Mouse (Mus musculus) CH12.LX (cell line): ENCODE results near the gene Ugt1a6b. TPM values are rescaled to one million over a fixed set of nuclear protein-coding genes. Genes with fewer than 3 reads are reported as not detected.

Source experiments
- DNase-seq: peaks from one replicate; pipeline ENCODE4 v3.0.0-alpha.2; 2013; ENCODE audit errors: extremely low read depth
- H3K27ac ChIP-seq: 2 replicates; pipeline ENCODE4 v1.5.1; 2012; ENCODE audit warnings: low read depth, mild to moderate bottlenecking, control low read depth, moderate library complexity; ENCODE audit not compliant: insufficient read depth
- H3K27me3 ChIP-seq: replicated peaks from 2 replicates; pipeline ENCODE3; 2012; ENCODE audit warnings: inconsistent platforms
- H3K36me3 ChIP-seq, 2 experiments: replicated peaks in 1 of 2; 2 replicates each; pipeline versions ENCODE3 to v1.6.1; 2012; ENCODE audit warnings: inconsistent platforms in 1 of 2, low read length in 1 of 2, mild to moderate bottlenecking in 1 of 2, mixed read lengths in 1 of 2, moderate library complexity in 1 of 2; ENCODE audit not compliant: control insufficient read depth in 1 of 2, insufficient read depth in 1 of 2
- H3K4me1 ChIP-seq, 2 experiments: 2 replicates each; pipeline ENCODE4 v1.6.1; 2012; ENCODE audit warnings: inconsistent platforms in 1 of 2, moderate library complexity in 1 of 2; ENCODE audit not compliant: insufficient read depth in 2 of 2, control insufficient read depth in 1 of 2
- H3K4me2 ChIP-seq: 2 replicates; pipeline ENCODE4 v1.6.1; 2012; ENCODE audit warnings: low read depth, mild to moderate bottlenecking, control low read depth; ENCODE audit not compliant: poor library complexity, insufficient read depth, severe bottlenecking
- H3K4me3 ChIP-seq, 3 experiments: fragments of 150-350 bp in 1 of 3; sonication (generic) in 1 of 3; replicated peaks in 1 of 3; 2 replicates each; pipeline versions ENCODE3 to v1.5.1; 2011 to 2012; ENCODE audit warnings: low read depth in 2 of 3, low read length in 2 of 3, mild to moderate bottlenecking in 2 of 3, moderate library complexity in 2 of 3, control low read depth in 1 of 3, improper control_type of control experiment in 1 of 3, inconsistent platforms in 1 of 3, mixed read lengths in 1 of 3; ENCODE audit not compliant: poor library complexity in 1 of 3
- H3K79me2 ChIP-seq: replicated peaks from 2 replicates; pipeline ENCODE4 v1.6.1; 2012; ENCODE audit warnings: mild to moderate bottlenecking, moderate library complexity; ENCODE audit not compliant: control insufficient read depth, poor library complexity, insufficient read depth, severe bottlenecking; ENCODE audit errors: extremely low read depth
- H3K9ac ChIP-seq: 2 replicates; pipeline ENCODE4 v1.6.1; 2012; ENCODE audit warnings: low read depth, mild to moderate bottlenecking, control low read depth, moderate library complexity; ENCODE audit not compliant: insufficient read depth
- H3K9me3 ChIP-seq: replicated peaks from 2 replicates; pipeline ENCODE3; 2012; ENCODE audit warnings: low read length, inconsistent platforms, mixed read lengths
- BHLHE40 ChIP-seq: IDR thresholded peaks from 2 replicates; pipeline ENCODE4 v1.6.1; 2011; ENCODE audit warnings: mild to moderate bottlenecking, low read depth, low read length, improper control_type of control experiment
- CHD2 ChIP-seq: IDR thresholded peaks from 2 replicates; pipeline ENCODE4 v1.6.1; 2011; ENCODE audit warnings: low read length, improper control_type of control experiment
- CTCF ChIP-seq, 2 experiments: IDR thresholded peaks in 1 of 2; conservative IDR thresholded peaks in 1 of 2; 2 replicates each; pipeline ENCODE4 v1.5.1; 2011 to 2012; ENCODE audit warnings: low read depth in 2 of 2, low read length in 2 of 2, improper control_type of control experiment in 1 of 2, inconsistent platforms in 1 of 2, mild to moderate bottlenecking in 1 of 2, moderate library complexity in 1 of 2
- E2F4 ChIP-seq: IDR thresholded peaks from 2 replicates; pipeline ENCODE4 v1.6.1; 2011; ENCODE audit warnings: low read depth, low read length, improper control_type of control experiment; ENCODE audit not compliant: insufficient replicate concordance
- ELF1 ChIP-seq: IDR thresholded peaks from 2 replicates; pipeline ENCODE4 v1.6.1; 2014; ENCODE audit warnings: low read depth, mild to moderate bottlenecking, inconsistent platforms, low read length, improper control_type of control experiment
- EP300 ChIP-seq: IDR thresholded peaks from 2 replicates; pipeline ENCODE4 v1.6.1; 2011; ENCODE audit warnings: low read length, improper control_type of control experiment
- ETS1 ChIP-seq: conservative IDR thresholded peaks from 2 replicates; pipeline ENCODE4 v1.6.1; 2012; ENCODE audit warnings: low read depth, mild to moderate bottlenecking, inconsistent platforms, low read length, improper control_type of control experiment, moderate library complexity
- GABPA ChIP-seq: IDR thresholded peaks from 2 replicates; pipeline ENCODE4 v1.6.1; 2012; ENCODE audit warnings: low read depth, low read length, improper control_type of control experiment, inconsistent platforms; ENCODE audit not compliant: insufficient replicate concordance
- JUN ChIP-seq: IDR thresholded peaks from 2 replicates; pipeline ENCODE4 v1.6.1; 2011; ENCODE audit warnings: low read depth, mild to moderate bottlenecking, low read length, improper control_type of control experiment, moderate library complexity; ENCODE audit not compliant: insufficient read depth
- KAT2A ChIP-seq: IDR thresholded peaks from 2 replicates; pipeline ENCODE4 v1.6.1; 2012; ENCODE audit warnings: low read length, improper control_type of control experiment, inconsistent platforms; ENCODE audit not compliant: insufficient replicate concordance
- MAFK ChIP-seq: IDR thresholded peaks from 2 replicates; pipeline ENCODE4 v1.6.1; 2011; ENCODE audit warnings: low read length, improper control_type of control experiment; ENCODE audit not compliant: insufficient replicate concordance
- MAX ChIP-seq: IDR thresholded peaks from 2 replicates; pipeline ENCODE4 v1.6.1; 2011; ENCODE audit warnings: low read length, improper control_type of control experiment
- MEF2A ChIP-seq: IDR thresholded peaks from 2 replicates; pipeline ENCODE4 v1.6.1; 2014; ENCODE audit warnings: low read depth, mild to moderate bottlenecking, inconsistent platforms, low read length, improper control_type of control experiment, borderline replicate concordance
- MYC ChIP-seq: IDR thresholded peaks from 2 replicates; pipeline ENCODE4 v1.6.1; 2011; ENCODE audit warnings: low read depth, mild to moderate bottlenecking, improper control_type of control experiment, low read length
- NELFE ChIP-seq: IDR thresholded peaks from 2 replicates; pipeline ENCODE4 v1.6.1; 2011; ENCODE audit warnings: low read depth, low read length, improper control_type of control experiment
- NRF1 ChIP-seq: IDR thresholded peaks from 2 replicates; pipeline ENCODE4 v1.6.1; 2014; ENCODE audit warnings: low read depth, mild to moderate bottlenecking, inconsistent platforms, low read length, improper control_type of control experiment, moderate library complexity
- POLR2A ChIP-seq: IDR thresholded peaks from 2 replicates; pipeline ENCODE4 v1.6.1; 2011; ENCODE audit warnings: low read depth, mild to moderate bottlenecking, improper control_type of control experiment, low read length
- POLR2AphosphoS2 ChIP-seq: IDR thresholded peaks from 2 replicates; pipeline ENCODE4 v1.6.1; 2011; ENCODE audit warnings: low read depth, low read length, improper control_type of control experiment
- RAD21 ChIP-seq: IDR thresholded peaks from 2 replicates; pipeline ENCODE4 v1.6.1; 2011; ENCODE audit warnings: low read depth, mild to moderate bottlenecking, low read length, improper control_type of control experiment, moderate library complexity
- RCOR1 ChIP-seq: conservative IDR thresholded peaks from 2 replicates; pipeline ENCODE4 v1.6.1; 2012; ENCODE audit warnings: low read depth, mild to moderate bottlenecking, inconsistent platforms, low read length, improper control_type of control experiment
- SIN3A ChIP-seq: IDR thresholded peaks from 2 replicates; pipeline ENCODE4 v1.6.1; 2012; ENCODE audit warnings: low read length, improper control_type of control experiment, inconsistent platforms
- ZC3H11A ChIP-seq: IDR thresholded peaks from 2 replicates; pipeline ENCODE4 v1.6.1; 2012; ENCODE audit warnings: low read depth, mild to moderate bottlenecking, inconsistent platforms, low read length, improper control_type of control experiment
- ZKSCAN1 ChIP-seq: IDR thresholded peaks from 2 replicates; pipeline ENCODE4 v1.6.1; 2012; ENCODE audit warnings: low read depth, inconsistent platforms, low read length, improper control_type of control experiment, borderline replicate concordance
- ZMIZ1 ChIP-seq: IDR thresholded peaks from 2 replicates; pipeline ENCODE4 v1.6.1; 2012; ENCODE audit warnings: low read depth, mild to moderate bottlenecking, inconsistent platforms, low read length, improper control_type of control experiment
- dilution Hi-C: fragments of 300-500 bp; cut with MboI; formaldehyde crosslinking; loops from 2 replicates; pipeline ENCODE4 v1.14.3; 2020; ENCODE audit warnings: low sequenced_read_pairs; ENCODE audit not compliant: extremely low pct_unique_long_range_greater_than_20kb, extremely low pct_ligation_motif_present
- in situ Hi-C: fragments of 300-500 bp; cut with MboI; formaldehyde crosslinking; loops from 3 replicates; pipeline ENCODE4 v1.14.3; 2019; ENCODE audit warnings: low sequenced_read_pairs, low pct_ligation_motif_present, low pct_unique_long_range_greater_than_20kb, mixed read lengths
- polyA plus RNA-seq: library from polyadenylated mRNA; unstranded; fragments of >175 nt; gene quantifications from 2 replicates; pipeline ENCODE4 v1.2.1, GENCODE M21; 2012; ENCODE audit warnings: low read depth; ENCODE audit not compliant: insufficient read length
- total RNA-seq, 2 experiments: library from RNA; depleted of rRNA; stranded (reverse); fragments of 300-350 nt in 1 of 2; fragments of >200 nt in 1 of 2; gene quantifications; 2 replicates each; pipeline ENCODE4 v1.2.3; 2012 to 2014

The Ugt1a6b gene
- total and polyA plus RNA-seq, 3 experiments: 0.13 to 0.26 TPM; not detected in 1

GRCm38 (mm10) chr1:88248658-88249057 is 145.6 kb downstream of the Ugt1a6b start:
- no peak overlapping the region for H3K9ac ChIP-seq
- no peak for DNase-seq
- no peaks in the 10 kb centered on the region for H3K36me3 ChIP-seq
- peaks cover 80% of the 10 kb centered on the region for H3K9me3 ChIP-seq
- TF ChIP-seq MAFK (no peak), ZKSCAN1 (no peak), EP300 (no peak), SIN3A (no peak), POLR2AphosphoS2 (no peak), ZMIZ1 (no peak), CHD2 (no peak), ETS1 (no peak), NRF1 (no peak)
- no peak overlapping the region for H3K4me2 ChIP-seq
- no peaks in the 10 kb centered on the region for H3K79me2 ChIP-seq
- dilution Hi-C loops (no loop called here), in situ Hi-C loops (no loop called here)
- peaks cover 10% of the 10 kb centered on the region for H3K27me3 ChIP-seq
- no peaks in the 10 kb centered on the region for H3K4me1 ChIP-seq
- no peak overlapping the region for H3K4me3 ChIP-seq
- no peak overlapping the region for H3K27ac ChIP-seq

DNA sequence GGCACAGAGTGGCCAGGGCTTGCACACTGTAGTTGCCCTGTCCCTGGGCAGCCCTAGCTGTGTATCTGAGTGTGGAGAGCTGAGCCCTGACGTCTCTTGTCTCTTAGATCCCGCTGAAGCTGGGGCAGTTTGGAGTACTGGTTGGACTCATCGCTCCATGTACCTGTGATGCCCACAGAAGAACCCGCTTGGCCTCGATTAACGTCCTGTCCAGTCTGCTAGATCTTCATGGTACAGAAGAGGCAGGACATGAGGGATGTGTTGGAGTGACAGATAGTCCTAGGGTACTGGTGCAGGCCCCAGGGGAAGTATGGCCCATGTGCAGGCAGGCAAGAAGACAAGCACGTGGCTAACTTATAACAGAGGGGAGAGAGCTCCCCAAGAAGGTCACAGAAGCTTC is 146.5 kb downstream of the Ugt1a6b start:
- dilution Hi-C loops: no loop called here
- Histone ChIP-seq H3K27me3 (peaks cover 12% of the 10 kb centered on the region), H3K4me3 (no peak overlapping the region), H3K4me1 (no peaks in the 10 kb centered on the region), H3K9me3 (peaks cover 75% of the 10 kb centered on the region), H3K79me2 (no peaks in the 10 kb centered on the region), H3K4me2 (no peak overlapping the region)
- DNase-seq: no peak
- TF ChIP-seq GABPA (no peak), CTCF (conservative IDR thresholded peaks at IDR 0.05 in 1 of 2, IDR thresholded peaks at IDR 0.05 in 1 of 2; ENCODE audit: low read depth in 2 of 2, low read length in 2 of 2) (no peak), NELFE (no peak), RAD21 (no peak), BHLHE40 (no peak), POLR2A (no peak), ZC3H11A (no peak), ETS1 (no peak), ZKSCAN1 (no peak), ELF1 (no peak), MAX (no peak), MEF2A (no peak), KAT2A (no peak), E2F4 (no peak), JUN (no peak), RCOR1 (no peak), MYC (no peak)
- TF ChIP-seq, all 38 proteins: peak for 0
- in situ Hi-C loops: no loop called here
- Histone ChIP-seq H3K36me3 (no peaks in the 10 kb centered on the region), H3K27ac (no peak overlapping the region), H3K9ac (no peak overlapping the region)
